ENCODE assay signal across 9 mouse cellular contexts in the genomic region with DNA sequence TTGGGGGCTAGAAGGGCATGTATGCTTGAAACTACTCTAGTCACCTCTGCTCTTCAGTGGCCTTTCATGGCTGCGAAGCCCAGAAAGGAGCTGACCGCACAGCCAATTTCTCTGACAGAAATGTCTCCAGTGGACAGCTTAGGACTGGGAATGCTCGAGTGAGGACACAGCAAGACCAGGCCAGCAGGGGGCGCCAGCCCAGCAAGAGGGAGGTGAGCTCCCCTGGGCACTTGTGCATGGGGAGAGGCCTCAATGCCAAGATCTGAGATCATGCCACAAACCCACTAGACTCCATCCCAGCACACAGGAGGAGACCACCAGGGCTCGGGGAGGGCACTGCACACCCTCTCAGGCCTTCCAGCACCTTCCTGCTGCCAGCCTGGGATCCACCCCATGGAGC. TPM values are rescaled to one million over a fixed set of nuclear protein-coding genes. Genes with fewer than 3 reads are reported as not detected.
DNase-seq lines count a peak whose midpoint lies in the region; ATAC-seq and TF ChIP-seq lines count a peak whose summit lies in the region.
"Had no signal": no experiment of that assay in that cellular context is flagged by ENCODE, and none has a peak within 500 bp of the region (broad histone marks: within the 10 kb centered on the region; RNA-seq: fewer than 3 reads in every experiment).

No protein-coding gene starts in this region.

- H3K27me3 ChIP-seq in kidney, postnatal 0 days (ENCODE audit: insufficient read depth, low read length), result no peaks in the 10 kb centered on the region
- H3K27me3 ChIP-seq: neural tube, embryonic 12.5 days had no signal

- peak overlapping the region; percentile 93; the same call in 1 of the 2 replicates for H3K27ac ChIP-seq in kidney, postnatal 0 days
- H3K27ac ChIP-seq: neural tube, embryonic 12.5 days had no signal

- no peaks in the 10 kb centered on the region for H3K9me3 ChIP-seq in kidney, postnatal 0 days (replicated peaks; ENCODE audit: low read length)
- H3K9me3 ChIP-seq: neural tube, embryonic 12.5 days had no signal

- peak; percentile 79 to 80 for DNase-seq in left cerebral cortex, adult 18-20 months (ENCODE audit: low spot score in 2 of 2)
- no peak for DNase-seq in left cerebral cortex, adult 11 months (ENCODE audit: low spot score)
- DNase-seq in adrenal gland, adult 18-20 months (ENCODE audit: low spot score in 2 of 2), result peak; percentile 81
- peak; percentile 61 for DNase-seq in embryo, embryonic 10.5 days (ENCODE audit: low spot score)
- DNase-seq in kidney, postnatal 0 days (ENCODE audit: low spot score), result peak; percentile 58
- DNase-seq in lung, postnatal 10 days, result peak; percentile 74
- DNase-seq in right cerebral cortex, postnatal 4 days, result peak; percentile 83
- DNase-seq in Muller cell, postnatal 12 days (ENCODE audit: inconsistent ontology term), result no peak

- H3K36me3 ChIP-seq in kidney, postnatal 0 days (ENCODE audit: insufficient read depth, low read length), result 0 out of 2 replicates have a peak, but pooled peaks cover 8% of the 10 kb centered on the region

- no peaks in the 10 kb centered on the region for H3K4me1 ChIP-seq in kidney, postnatal 0 days (replicated peaks; ENCODE audit: insufficient read depth, low read length)

- no peak overlapping the region for H3K4me3 ChIP-seq in kidney, postnatal 0 days (replicated peaks; ENCODE audit: low read depth, low read length)
- H3K4me3 ChIP-seq: neural tube, embryonic 12.5 days had no signal

- TF ChIP-seq CTCF in kidney, postnatal 0 days (IDR thresholded peaks at IDR 0.05; ENCODE audit: low read depth), result peak; percentile 81

- H3K4me2 ChIP-seq in kidney, postnatal 0 days (ENCODE audit: low read length), result no peak overlapping the region
- H3K4me2 ChIP-seq: neural tube, embryonic 12.5 days had no signal

- H3K9ac ChIP-seq in kidney, postnatal 0 days (ENCODE audit: low read depth, low read length), result no peak overlapping the region
- H3K9ac ChIP-seq: neural tube, embryonic 12.5 days had no signal

- ATAC-seq in kidney, postnatal 0 days (replicated peaks; ENCODE audit: low FRiP score, low read depth), result no peak

- 67% methylated on average over 5 of the region's 5 CpGs for WGBS in kidney, postnatal 0 days

RNA-seq across cellular contexts. Expression of a gene that starts 39.3 kb away (rescaled TPM):
- 10 to 100 TPM; 88.5 to 90.3 TPM for total RNA-seq in left cerebral cortex, adult 18-20 months (2021)
- 100 to 1,000 TPM; 149 to 166 TPM for total RNA-seq in adrenal gland, adult 18-20 months (2021)
- polyA plus RNA-seq in kidney, postnatal 0 days (2015; fragmentation: Nextera tagmentation; extraction: Ambion mirVana), result 28.3 and 29.4 TPM in 2 replicates

Comparison
In these comparisons a context has a peak if more than half of its experiments do, and no peak if none do; other contexts are left out.
1. DNase-seq: peak in left cerebral cortex, adult 18-20 months (2 of 2), adrenal gland, adult 18-20 months (2 of 2), embryo, embryonic 10.5 days (single experiment), kidney, postnatal 0 days (single experiment), lung, postnatal 10 days (single experiment) and right cerebral cortex, postnatal 4 days (single experiment); none in left cerebral cortex, adult 11 months (single experiment) and Muller cell, postnatal 12 days (single experiment).